Mouse (Mus musculus) inflammation-experienced regulatory T-cells, adult 6 months (primary cell): ENCODE data around the gene Ccndbp1. TPM values are rescaled to one million over a fixed set of nuclear protein-coding genes. Genes with fewer than 3 reads are reported as not detected.
"Not testable (repeated sequence)": the region's sequence is repeated elsewhere in the genome, so short reads cannot be mapped to it uniquely, and the experiment has no call there.

Experiments
- ATAC-seq: one replicate; pipeline ENCODE4 v1.8.0; 2017
- polyA plus RNA-seq, 3 experiments: library from polyadenylated mRNA; unstranded; fragments of 100-300 nt; shearing (Covaris generic); gene quantifications; one replicate each; pipeline ENCODE4 v1.2.1; 2017

The Ccndbp1 gene
- polyA plus RNA-seq, 3 experiments from 2014 or later, result 130 to 163 (median 159) TPM

DNA sequence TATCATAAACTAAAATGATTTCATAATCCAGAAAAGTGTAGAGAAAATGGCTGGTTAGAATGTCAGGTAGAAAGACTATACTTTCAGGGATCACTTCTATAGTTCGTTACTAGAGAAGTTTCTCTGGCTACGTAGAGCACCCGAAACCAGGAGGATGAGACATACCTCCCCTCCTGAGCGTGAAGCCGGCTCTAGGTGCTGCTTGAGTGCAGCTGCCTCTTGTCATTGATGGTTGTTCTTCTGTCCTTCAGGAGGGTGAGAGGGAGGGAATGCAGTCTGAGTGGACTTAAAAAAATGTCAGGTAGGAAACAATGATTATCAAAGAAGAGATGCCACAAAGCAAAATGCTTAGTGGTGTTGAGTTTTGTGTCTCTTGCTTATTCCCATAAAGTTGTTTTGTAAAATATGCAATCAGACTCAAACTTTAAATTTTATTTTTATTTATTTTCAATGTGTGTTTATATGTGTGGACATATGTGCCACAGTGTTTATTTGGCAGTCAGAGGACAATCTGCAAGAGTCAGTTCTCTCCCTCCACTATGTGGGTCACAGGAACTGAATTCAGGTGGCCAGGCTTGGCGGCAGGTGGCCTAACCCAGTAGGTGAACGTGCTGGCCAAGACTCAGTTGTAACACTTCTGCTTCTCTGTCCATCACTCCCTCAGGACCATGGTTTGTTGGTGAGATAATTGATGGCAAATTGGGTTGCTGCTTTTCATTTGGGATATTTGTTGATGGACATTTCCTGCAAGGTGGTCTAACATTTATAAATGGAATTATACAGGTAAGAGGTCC lies 4.0 kb upstream of the Ccndbp1 start:
- no peak for ATAC-seq

DNA sequence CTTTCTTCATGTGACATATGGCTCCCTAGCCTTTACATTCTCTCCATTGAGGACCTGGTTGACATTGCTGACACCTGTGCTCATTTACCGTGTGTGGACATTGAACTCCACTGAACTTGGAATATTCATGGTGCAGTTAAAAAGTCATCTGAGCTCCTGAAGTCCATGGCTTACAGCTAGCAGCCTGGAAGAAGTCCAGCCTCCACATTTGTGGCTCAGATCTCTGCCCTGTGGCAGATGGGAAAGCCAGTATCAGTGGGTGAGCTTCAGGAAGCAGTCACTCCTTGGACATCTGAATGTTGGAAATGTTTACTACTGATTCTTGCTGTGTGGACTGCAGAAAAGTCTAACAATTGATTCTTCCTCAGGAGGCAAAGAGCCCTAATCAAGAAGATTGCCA lies 1.2 kb upstream of the Ccndbp1 start:
- no peak for ATAC-seq

GRCm38 (mm10) chr2:121008664-121009007 lies 433 bp downstream of the Ccndbp1 start:
- no peak for ATAC-seq

DNA sequence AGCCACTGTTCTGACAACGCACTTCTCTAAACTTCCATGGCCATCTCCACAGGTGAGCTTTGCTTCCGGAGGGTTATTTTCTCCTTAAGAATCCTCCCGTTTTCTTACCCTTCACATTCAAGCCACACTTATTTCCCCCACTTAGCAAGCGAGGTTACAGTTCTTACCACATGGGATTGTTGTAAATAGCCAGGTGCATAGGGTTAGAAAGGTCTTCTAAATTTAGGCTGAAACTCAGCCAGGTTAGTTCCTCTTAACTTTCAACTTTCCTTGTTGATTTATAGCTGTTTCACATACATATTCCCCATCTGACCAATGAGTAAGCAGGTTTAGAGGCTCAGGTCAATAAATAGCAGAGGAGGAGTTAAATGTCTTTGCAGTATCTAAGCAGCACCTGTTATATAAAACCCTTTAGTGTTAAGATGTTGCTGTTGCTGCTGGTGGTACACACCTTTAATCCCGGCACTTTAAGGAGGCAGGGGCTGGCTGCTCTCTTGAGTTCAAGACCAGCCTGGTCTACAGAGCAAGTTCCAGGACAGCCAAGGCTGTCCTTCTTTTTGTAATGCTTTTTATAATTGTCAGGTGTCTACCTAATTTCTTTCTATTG lies 971 bp downstream of the Ccndbp1 start:
- ATAC-seq, result no peak

DNA sequence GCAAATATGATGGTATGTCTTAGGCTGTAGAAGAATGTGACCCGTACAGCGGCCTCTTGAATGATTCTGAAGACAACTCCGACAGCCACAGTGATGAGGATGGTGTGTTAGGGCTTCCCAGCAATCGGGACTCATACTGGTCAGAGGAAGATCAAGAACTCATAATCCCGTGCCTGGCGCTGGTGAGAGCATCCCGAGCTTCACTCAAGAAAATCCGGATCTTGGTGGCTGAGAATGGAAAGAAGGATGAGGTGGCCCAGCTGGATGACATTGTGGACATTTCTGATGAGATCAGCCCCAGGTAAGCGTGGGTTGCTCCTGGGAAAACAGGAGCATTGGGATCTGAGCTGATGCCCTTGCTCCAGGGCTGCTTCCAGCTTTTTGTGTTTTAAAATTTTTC lies 4.5 kb downstream of the Ccndbp1 start:
- ATAC-seq, result no peak

- ATAC-seq, result no peak
Measured at GRCm38 (mm10) chr2:121015507-121015906, 7.3 kb downstream of the Ccndbp1 start.

- no peak for ATAC-seq
Measured at GRCm38 (mm10) chr2:121016226-121016625, 8.0 kb downstream of the Ccndbp1 start.

DNA sequence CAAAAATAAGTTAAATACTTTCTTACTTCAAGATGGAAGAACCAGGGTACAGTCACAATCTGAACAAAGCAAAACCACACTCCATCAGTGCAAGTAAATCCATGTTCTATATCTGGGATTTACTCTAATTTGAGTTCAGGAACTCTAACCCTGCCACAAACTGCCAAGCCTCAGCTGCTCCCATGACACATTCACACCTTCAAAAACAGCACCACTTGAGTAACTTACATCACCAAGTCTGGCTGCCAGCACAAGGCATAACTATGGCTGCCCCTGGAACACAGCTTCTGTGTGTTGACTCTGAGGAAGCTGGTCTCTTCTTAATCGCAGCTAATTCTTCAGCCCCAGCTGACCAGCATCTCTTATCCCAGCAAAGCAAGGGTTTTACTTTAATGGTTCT lies 8.9 kb downstream of the Ccndbp1 start:
- no peak for ATAC-seq

- no peak for ATAC-seq
Measured at GRCm38 (mm10) chr2:121022918-121023317, 14.7 kb downstream of the Ccndbp1 start.

DNA sequence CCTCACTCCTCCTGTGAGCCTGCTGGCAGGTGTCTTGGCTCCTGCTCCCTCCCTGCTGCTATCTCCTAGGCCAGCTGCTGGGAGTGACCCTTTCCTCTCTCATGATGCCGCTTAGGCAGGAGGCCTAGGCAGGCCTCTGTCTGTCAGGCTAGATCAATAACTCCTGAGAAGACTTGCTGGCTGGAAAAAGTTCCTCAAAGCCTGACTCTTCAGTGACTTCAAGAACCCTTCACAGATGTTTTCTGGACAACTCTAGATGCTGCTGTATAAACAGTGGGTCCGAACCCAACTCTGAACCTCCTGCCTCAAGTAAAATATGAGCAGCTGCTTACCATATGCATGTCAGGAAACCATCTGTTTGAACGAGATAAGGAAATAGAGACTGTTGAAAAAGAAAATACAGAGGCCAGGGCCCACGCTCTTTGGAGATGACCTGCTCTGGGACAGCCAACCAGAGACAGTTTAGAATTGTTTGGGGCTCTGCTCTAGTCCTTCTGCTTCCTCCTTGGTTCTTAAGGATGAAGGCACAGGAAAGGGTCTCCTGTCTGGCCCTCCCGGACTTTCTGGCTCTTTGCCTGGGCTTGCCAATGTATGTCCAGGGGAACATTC lies 28.6 kb downstream of the Ccndbp1 start, which contains the start of gene Epb42:
Epb42 (minus strand) TSS at position 340 of the 609 bp plus-strand sequence.
- ATAC-seq, result no peak

GRCm38 (mm10) chr2:121038851-121039250 lies 30.6 kb downstream of the Ccndbp1 start:
- not testable (repeated sequence) for ATAC-seq

GRCm38 (mm10) chr2:121039382-121039781 lies 31.2 kb downstream of the Ccndbp1 start:
- no peak for ATAC-seq

DNA sequence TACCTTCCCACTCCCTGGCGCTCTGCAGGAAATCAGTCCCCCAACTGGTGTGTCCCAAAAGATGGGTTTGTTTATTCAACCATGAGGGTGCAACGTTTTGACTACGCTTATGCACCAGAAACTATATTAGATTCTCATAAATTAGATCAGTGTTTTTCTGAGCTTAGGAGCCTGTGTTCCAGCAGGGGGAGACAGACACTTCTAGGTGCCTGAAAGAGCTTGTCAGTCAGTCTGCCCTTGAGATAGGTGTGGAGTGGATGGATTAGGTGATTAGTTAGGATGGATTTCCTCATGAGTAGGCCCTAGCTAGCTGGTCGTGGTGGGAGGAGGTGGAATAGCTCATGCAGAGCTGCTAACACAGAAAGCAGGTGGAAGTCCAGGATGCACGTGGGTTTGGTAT lies 32.9 kb downstream of the Ccndbp1 start:
- ATAC-seq, result no peak

GRCm38 (mm10) chr2:121045653-121046052 lies 37.5 kb downstream of the Ccndbp1 start:
- no peak for ATAC-seq

GRCm38 (mm10) chr2:121052176-121052575 lies 44.0 kb downstream of the Ccndbp1 start:
- no peak for ATAC-seq

DNA sequence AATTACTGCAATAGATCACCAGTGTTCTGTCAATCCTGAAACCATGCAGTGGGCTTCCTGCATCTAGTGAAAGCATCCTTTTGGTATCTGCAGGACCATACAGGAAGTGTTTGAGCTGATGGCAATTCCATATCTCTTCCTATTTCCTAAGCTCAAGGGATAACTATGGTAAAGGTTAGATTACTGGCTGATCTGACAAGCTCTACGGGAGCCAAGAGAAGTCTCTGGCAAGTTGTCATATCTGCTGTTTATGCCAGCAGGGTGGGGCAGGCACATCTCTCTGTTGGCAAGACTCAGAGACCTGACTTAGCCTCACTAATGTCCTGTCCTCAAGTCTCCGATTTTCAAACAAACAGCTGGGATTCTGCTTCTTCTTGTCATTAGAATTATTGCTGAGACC lies 45.9 kb downstream of the Ccndbp1 start:
- no peak for ATAC-seq

DNA sequence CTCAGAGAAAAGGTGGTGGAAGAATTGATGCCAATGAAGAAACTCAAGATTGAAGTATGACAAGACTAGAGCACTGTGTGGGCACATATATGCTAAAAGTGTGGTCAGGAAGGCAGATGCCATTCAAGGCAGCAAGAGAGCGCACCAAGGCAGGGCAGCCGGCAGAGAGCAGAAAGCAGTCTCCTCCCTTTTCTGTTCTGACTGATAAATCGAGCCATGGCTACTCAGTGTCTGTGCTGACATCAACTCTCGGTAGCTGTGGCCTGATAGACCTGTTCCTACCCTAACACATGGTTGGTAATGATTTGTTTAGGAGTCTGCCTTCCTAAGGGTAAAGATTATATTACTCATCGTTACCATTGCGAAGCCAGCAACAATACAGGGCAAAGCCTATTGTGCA lies 47.7 kb downstream of the Ccndbp1 start:
- ATAC-seq, result no peak

- no peak for ATAC-seq
Measured at GRCm38 (mm10) chr2:121057997-121058396, 49.8 kb downstream of the Ccndbp1 start.

DNA sequence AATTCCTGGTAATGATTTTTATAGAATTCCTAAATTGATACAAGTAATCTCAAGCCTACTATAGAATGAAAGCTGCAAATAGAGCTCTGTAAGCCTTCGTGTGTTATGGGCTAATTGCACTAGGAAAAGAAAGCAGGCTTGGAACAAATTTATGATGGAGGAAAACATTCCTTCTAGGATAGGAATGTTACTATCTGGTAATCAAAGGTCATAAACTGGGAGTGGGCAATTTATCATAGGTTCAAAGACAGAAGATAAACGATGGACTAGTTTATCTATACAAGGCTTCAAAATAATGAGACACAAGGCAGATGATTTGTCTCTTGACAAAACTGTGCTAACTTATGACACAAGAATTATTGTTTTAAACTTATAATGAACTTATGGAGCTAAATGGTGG lies 53.1 kb downstream of the Ccndbp1 start:
- ATAC-seq, result no peak

Other genes with a start within 250 kb of the Ccndbp1 start
- gene Cdan1, start 158.3 kb upstream of the Ccndbp1 start, polyA plus RNA-seq, result 1 to 10 TPM; 3.1 to 6.4 (median 4.8) TPM
- under 1 TPM; 0.65 to 0.81 (median 0.67) TPM for gene Ttbk2, start 157.8 kb upstream of the Ccndbp1 start, polyA plus RNA-seq
- gene Ubr1, start 37.7 kb upstream of the Ccndbp1 start, polyA plus RNA-seq, result 10 to 100 TPM; 35.3 to 51.6 (median 47.1) TPM
- gene Tmem62, start 31.4 kb upstream of the Ccndbp1 start, polyA plus RNA-seq, result 10 to 100 TPM; 10.3 to 16.9 (median 15.3) TPM
- 1 to 10 TPM in 1 of 3 experiments, under 1 TPM in 2; 0.54 to 1.2 (median 0.66) TPM for gene Epb42, start 28.7 kb downstream of the Ccndbp1 start, polyA plus RNA-seq
- not detected for gene Tgm5, start 77.4 kb downstream of the Ccndbp1 start, polyA plus RNA-seq
- not detected for gene Tgm7, start 101.4 kb downstream of the Ccndbp1 start, polyA plus RNA-seq
- gene Adal, start 132.0 kb downstream of the Ccndbp1 start, polyA plus RNA-seq, result 10 to 100 TPM; 13.2 to 20.5 (median 16.7) TPM
- gene Lcmt2, start 132.2 kb downstream of the Ccndbp1 start, polyA plus RNA-seq, result 1 to 10 TPM; 4.8 to 7.5 (median 5.8) TPM
- 100 to 1,000 TPM in 1 of 3 experiments, 10 to 100 TPM in 2; 65.3 to 101 (median 80.2) TPM for gene Tubgcp4, start 162.3 kb downstream of the Ccndbp1 start, polyA plus RNA-seq
- gene Zscan29, start 162.7 kb downstream of the Ccndbp1 start, polyA plus RNA-seq, result 10 to 100 TPM; 24.1 to 36.0 (median 27.5) TPM